Mouse (Mus musculus): Measurements from ENCODE around the gene Lmo2.

DNA sequence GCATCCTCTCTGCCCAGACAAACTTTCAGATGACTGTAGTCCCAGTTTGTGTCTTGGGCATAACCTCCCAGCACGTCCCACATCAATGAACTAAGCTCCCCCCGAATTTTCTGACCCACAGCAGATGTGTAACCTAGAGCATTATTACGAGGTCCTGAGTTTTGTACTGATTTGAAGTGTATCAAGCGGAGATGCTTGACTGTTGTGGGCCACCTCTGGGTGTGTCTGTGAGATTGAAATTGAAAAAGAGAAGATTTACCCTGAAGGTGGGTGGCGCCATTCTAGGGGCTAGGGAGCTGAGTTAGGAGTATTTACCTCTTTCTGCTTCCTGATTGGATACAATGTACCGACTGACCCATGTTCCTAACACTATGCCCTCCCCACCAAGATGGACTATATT is 31.9 kb downstream of the Lmo2 start:
- no peak for TF ChIP-seq USF1 (IDR thresholded peaks at IDR 0.05; ENCODE audit: low read depth)
- no peak for TF ChIP-seq CTCF (IDR thresholded peaks at IDR 0.05; ENCODE audit: control insufficient read depth, insufficient read depth, insufficient read length)
- TF ChIP-seq MAX (IDR thresholded peaks at IDR 0.05), result no peak
- no peak for TF ChIP-seq MYOD1 (IDR thresholded peaks at IDR 0.05; ENCODE audit: control insufficient read depth, insufficient read length, low read depth)
- TF ChIP-seq CEBPB (IDR thresholded peaks at IDR 0.05; ENCODE audit: low read depth), result no peak
